Mouse (Mus musculus): ENCODE results near the gene Apoe. TPM values are rescaled to one million over a fixed set of nuclear protein-coding genes. Genes with fewer than 3 reads are reported as not detected.

Apoe gene
- total RNA-seq, 1 experiment: 683 TPM

GRCm38 (mm10) chr7:19682979-19683378 lies 16.0 kb downstream of the Apoe start:
- peaks cover 0 to 27% of the 10 kb centered on the region in 2 experiments; a peak in 3 of 4 replicates for H3K4me1 ChIP-seq (ENCODE audit: control insufficient read depth in 2 of 2, insufficient read depth in 2 of 2, low read length in 2 of 2, poor library complexity in 1 of 2)
- in situ Hi-C loops (cut with MboI; ENCODE audit: low sequenced_read_pairs in 2 of 2, unreplicated experiment in 2 of 2): no loop called here
- H3K4me3 ChIP-seq (ENCODE audit: insufficient read depth in 1 of 2, low read depth in 1 of 2, low read length in 2 of 2, poor library complexity in 1 of 2, severe bottlenecking in 1 of 2): no peak overlapping the region
- DNase-seq (ENCODE audit: low read depth, low spot score): no peak
- no peaks in the 10 kb centered on the region for H3K36me3 ChIP-seq (ENCODE audit: control insufficient read depth, insufficient read depth, low read length, poor library complexity, severe bottlenecking)
- H3K9ac ChIP-seq (ENCODE audit: insufficient read depth, low read depth, low read length, poor library complexity, severe bottlenecking): no peak overlapping the region
- no peak overlapping the region for H3K27ac ChIP-seq (ENCODE audit: insufficient read depth, low read depth, low read length, poor library complexity, severe bottlenecking)
- TF ChIP-seq ZNF384 (IDR thresholded peaks at IDR 0.05; ENCODE audit: low read depth, low read length) (no peak), HCFC1 (IDR thresholded peaks at IDR 0.05; ENCODE audit: borderline replicate concordance, insufficient read depth, low read length) (no peak), MAFK (IDR thresholded peaks at IDR 0.05; ENCODE audit: insufficient read depth, low read depth, low read length) (no peak), ZC3H11A (IDR thresholded peaks at IDR 0.05; ENCODE audit: borderline replicate concordance, low read depth, low read length) (no peak), CHD2 (IDR thresholded peaks at IDR 0.05; ENCODE audit: low read depth, low read length) (no peak)
- H3K9me3 ChIP-seq (ENCODE audit: control insufficient read depth, insufficient read depth, low read depth, low read length): no peaks in the 10 kb centered on the region

GRCm38 (mm10) chr7:19681202-19681694 lies 17.7 kb downstream of the Apoe start, which contains the start of the genes Gm44805 and Apoc4:
TSS of gene Gm44805 (minus strand) at chr7:19681423.
TSS of gene Apoc4 (minus strand) at chr7:19681479.
- TF ChIP-seq HCFC1 (IDR thresholded peaks at IDR 0.05; ENCODE audit: borderline replicate concordance, insufficient read depth, low read length) (no peak), ZNF384 (IDR thresholded peaks at IDR 0.05; ENCODE audit: low read depth, low read length) (no peak), ZC3H11A (IDR thresholded peaks at IDR 0.05; ENCODE audit: borderline replicate concordance, low read depth, low read length) (no peak), CHD2 (IDR thresholded peaks at IDR 0.05; ENCODE audit: low read depth, low read length) (no peak), MAFK (IDR thresholded peaks at IDR 0.05; ENCODE audit: insufficient read depth, low read depth, low read length) (no peak)
- DNase-seq (ENCODE audit: low read depth, low spot score): no peak
- Histone ChIP-seq H3K27ac (ENCODE audit: insufficient read depth, low read depth, low read length, poor library complexity, severe bottlenecking) (no peak within 1 kb of the TSS), H3K9me3 (ENCODE audit: control insufficient read depth, insufficient read depth, low read depth, low read length) (no peaks in the 10 kb centered on the region), H3K36me3 (ENCODE audit: control insufficient read depth, insufficient read depth, low read length, poor library complexity, severe bottlenecking) (no peaks in the 10 kb centered on the region), H3K4me1 (ENCODE audit: control insufficient read depth in 2 of 2, insufficient read depth in 2 of 2, low read length in 2 of 2, poor library complexity in 1 of 2) (peaks cover 0 to 24% of the 10 kb centered on the region in 2 experiments; a peak in 3 of 4 replicates), H3K9ac (ENCODE audit: insufficient read depth, low read depth, low read length, poor library complexity, severe bottlenecking) (no peak within 1 kb of the TSS), H3K4me3 (ENCODE audit: insufficient read depth in 1 of 2, low read depth in 1 of 2, low read length in 2 of 2, poor library complexity in 1 of 2, severe bottlenecking in 1 of 2) (no peak within 1 kb of the TSS)
- in situ Hi-C loops (cut with MboI; ENCODE audit: low sequenced_read_pairs in 2 of 2, unreplicated experiment in 2 of 2): no loop called here

- Histone ChIP-seq H3K36me3 (ENCODE audit: control insufficient read depth, insufficient read depth, low read length, poor library complexity, severe bottlenecking) (no peaks in the 10 kb centered on the region), H3K4me1 (ENCODE audit: control insufficient read depth in 2 of 2, insufficient read depth in 2 of 2, low read length in 2 of 2, poor library complexity in 1 of 2) (peaks cover 0 to 20% of the 10 kb centered on the region in 2 experiments; a peak in 3 of 4 replicates), H3K27ac (ENCODE audit: insufficient read depth, low read depth, low read length, poor library complexity, severe bottlenecking) (no peak overlapping the region), H3K4me3 (ENCODE audit: insufficient read depth in 1 of 2, low read depth in 1 of 2, low read length in 2 of 2, poor library complexity in 1 of 2, severe bottlenecking in 1 of 2) (no peak overlapping the region), H3K9ac (ENCODE audit: insufficient read depth, low read depth, low read length, poor library complexity, severe bottlenecking) (no peak overlapping the region), H3K9me3 (ENCODE audit: control insufficient read depth, insufficient read depth, low read depth, low read length) (no peaks in the 10 kb centered on the region)
- no peak for TF ChIP-seq MAFK (IDR thresholded peaks at IDR 0.05; ENCODE audit: insufficient read depth, low read depth, low read length)
- TF ChIP-seq CHD2 (IDR thresholded peaks at IDR 0.05; ENCODE audit: low read depth, low read length): no peak
- TF ChIP-seq ZC3H11A (IDR thresholded peaks at IDR 0.05; ENCODE audit: borderline replicate concordance, low read depth, low read length): no peak
- TF ChIP-seq HCFC1 (IDR thresholded peaks at IDR 0.05; ENCODE audit: borderline replicate concordance, insufficient read depth, low read length): no peak
- no peak for TF ChIP-seq ZNF384 (IDR thresholded peaks at IDR 0.05; ENCODE audit: low read depth, low read length)
- no peak for DNase-seq (ENCODE audit: low read depth, low spot score)
- in situ Hi-C loops (cut with MboI; ENCODE audit: low sequenced_read_pairs in 2 of 2, unreplicated experiment in 2 of 2): no loop called here
Measured at GRCm38 (mm10) chr7:19680702-19681101, 18.3 kb downstream of the Apoe start.

GRCm38 (mm10) chr7:19678901-19679300 lies 20.1 kb downstream of the Apoe start:
- DNase-seq (ENCODE audit: low read depth, low spot score): no peak
- no peak for TF ChIP-seq MAFK (IDR thresholded peaks at IDR 0.05; ENCODE audit: insufficient read depth, low read depth, low read length)
- no peak for TF ChIP-seq ZC3H11A (IDR thresholded peaks at IDR 0.05; ENCODE audit: borderline replicate concordance, low read depth, low read length)
- TF ChIP-seq HCFC1 (IDR thresholded peaks at IDR 0.05; ENCODE audit: borderline replicate concordance, insufficient read depth, low read length): no peak
- no peak for TF ChIP-seq CHD2 (IDR thresholded peaks at IDR 0.05; ENCODE audit: low read depth, low read length)
- no peak for TF ChIP-seq ZNF384 (IDR thresholded peaks at IDR 0.05; ENCODE audit: low read depth, low read length)
- no peak overlapping the region for H3K9ac ChIP-seq (ENCODE audit: insufficient read depth, low read depth, low read length, poor library complexity, severe bottlenecking)
- in situ Hi-C loops (cut with MboI; ENCODE audit: low sequenced_read_pairs in 2 of 2, unreplicated experiment in 2 of 2): no loop called here
- H3K4me3 ChIP-seq (ENCODE audit: insufficient read depth in 1 of 2, low read depth in 1 of 2, low read length in 2 of 2, poor library complexity in 1 of 2, severe bottlenecking in 1 of 2): no peak overlapping the region
- no peaks in the 10 kb centered on the region for H3K9me3 ChIP-seq (ENCODE audit: control insufficient read depth, insufficient read depth, low read depth, low read length)
- no peaks in the 10 kb centered on the region for H3K36me3 ChIP-seq (ENCODE audit: control insufficient read depth, insufficient read depth, low read length, poor library complexity, severe bottlenecking)
- no peak overlapping the region for H3K27ac ChIP-seq (ENCODE audit: insufficient read depth, low read depth, low read length, poor library complexity, severe bottlenecking)
- H3K4me1 ChIP-seq (ENCODE audit: control insufficient read depth in 2 of 2, insufficient read depth in 2 of 2, low read length in 2 of 2, poor library complexity in 1 of 2): peaks cover 0 to 13% of the 10 kb centered on the region in 2 experiments; a peak in 3 of 4 replicates
